Mouse (Mus musculus): ENCODE data around the gene Dock2. TPM values are rescaled to one million over a fixed set of nuclear protein-coding genes. Genes with fewer than 3 reads are reported as not detected.
A peak's percentile ranks its signal among the peaks of the same experiment; 100 is the strongest.

The Dock2 gene
- polyA plus RNA-seq, 1 experiment: 35.9 TPM

GRCm38 (mm10) chr11:34713360-34713759, 70.3 kb downstream of the Dock2 start:
- H3K36me3 ChIP-seq (ENCODE audit: control insufficient read depth, insufficient read depth, low read length): peaks cover 51% of the 10 kb centered on the region
- no peak for DNase-seq (ENCODE audit: low read depth in 1 of 2, low spot score in 2 of 2)
- WGBS: 90% methylated on average over 5 of the region's 5 CpGs

GRCm38 (mm10) chr11:34708278-34708677, 75.4 kb downstream of the Dock2 start:
- Histone ChIP-seq H3K36me3 (ENCODE audit: control insufficient read depth, insufficient read depth, low read length) (peaks cover 55% of the 10 kb centered on the region), H3K4me1 (ENCODE audit: control insufficient read depth, insufficient read depth, insufficient read length) (no peaks in the 10 kb centered on the region)

More at GRCm38 (mm10) chr11:34713360-34713759, 70.3 kb downstream of the Dock2 start:
- H3K4me3 ChIP-seq (ENCODE audit: extremely low read depth, insufficient read depth, insufficient read length): no peak overlapping the region
- no peaks in the 10 kb centered on the region for H3K4me1 ChIP-seq (ENCODE audit: control insufficient read depth, insufficient read depth, insufficient read length)
- no peak overlapping the region for H3K27ac ChIP-seq (ENCODE audit: insufficient read depth, low read length)
- TF ChIP-seq POLR2A (IDR thresholded peaks at IDR 0.05; ENCODE audit: low read depth, low read length) (no peak), CTCF (IDR thresholded peaks at IDR 0.05; ENCODE audit: extremely low read depth, insufficient read depth, insufficient read length, insufficient replicate concordance) (no peak)
- H3K27me3 ChIP-seq (ENCODE audit: control insufficient read depth, insufficient read depth, low read length): no peaks in the 10 kb centered on the region

GRCm38 (mm10) chr11:34707360-34707759, 76.3 kb downstream of the Dock2 start:
- no peak for DNase-seq (ENCODE audit: low read depth in 1 of 2, low spot score in 2 of 2)
- TF ChIP-seq CTCF (IDR thresholded peaks at IDR 0.05; ENCODE audit: extremely low read depth, insufficient read depth, insufficient read length, insufficient replicate concordance) (no peak), POLR2A (IDR thresholded peaks at IDR 0.05; ENCODE audit: low read depth, low read length) (no peak)
- Histone ChIP-seq H3K27ac (ENCODE audit: insufficient read depth, low read length) (no peak overlapping the region), H3K36me3 (ENCODE audit: control insufficient read depth, insufficient read depth, low read length) (peaks cover 55% of the 10 kb centered on the region), H3K4me1 (ENCODE audit: control insufficient read depth, insufficient read depth, insufficient read length) (no peaks in the 10 kb centered on the region), H3K4me3 (ENCODE audit: extremely low read depth, insufficient read depth, insufficient read length) (no peak overlapping the region), H3K27me3 (ENCODE audit: control insufficient read depth, insufficient read depth, low read length) (no peaks in the 10 kb centered on the region)
- WGBS: 69% methylated on average over 5 of the region's 5 CpGs

More at GRCm38 (mm10) chr11:34708278-34708677, 75.4 kb downstream of the Dock2 start:
- 95% methylated on average over 11 of the region's 11 CpGs for WGBS
- TF ChIP-seq CTCF (IDR thresholded peaks at IDR 0.05; ENCODE audit: extremely low read depth, insufficient read depth, insufficient read length, insufficient replicate concordance): no peak
- TF ChIP-seq POLR2A (IDR thresholded peaks at IDR 0.05; ENCODE audit: low read depth, low read length): no peak
- no peak overlapping the region for H3K4me3 ChIP-seq (ENCODE audit: extremely low read depth, insufficient read depth, insufficient read length)
- H3K27ac ChIP-seq (ENCODE audit: insufficient read depth, low read length): no peak overlapping the region
- no peak for DNase-seq (ENCODE audit: low read depth in 1 of 2, low spot score in 2 of 2)
- H3K27me3 ChIP-seq (ENCODE audit: control insufficient read depth, insufficient read depth, low read length): no peaks in the 10 kb centered on the region

GRCm38 (mm10) chr11:34705108-34705446, 78.6 kb downstream of the Dock2 start:
- Histone ChIP-seq H3K36me3 (ENCODE audit: control insufficient read depth, insufficient read depth, low read length) (peaks cover 59% of the 10 kb centered on the region), H3K4me3 (ENCODE audit: extremely low read depth, insufficient read depth, insufficient read length) (no peak overlapping the region), H3K27ac (ENCODE audit: insufficient read depth, low read length) (no peak overlapping the region), H3K27me3 (ENCODE audit: control insufficient read depth, insufficient read depth, low read length) (no peaks in the 10 kb centered on the region), H3K4me1 (ENCODE audit: control insufficient read depth, insufficient read depth, insufficient read length) (no peaks in the 10 kb centered on the region)
- TF ChIP-seq CTCF (IDR thresholded peaks at IDR 0.05; ENCODE audit: extremely low read depth, insufficient read depth, insufficient read length, insufficient replicate concordance) (no peak), POLR2A (IDR thresholded peaks at IDR 0.05; ENCODE audit: low read depth, low read length) (no peak)
- WGBS: 94% methylated on average over 4 of the region's 4 CpGs
- no peak for DNase-seq (ENCODE audit: low read depth in 1 of 2, low spot score in 2 of 2)

GRCm38 (mm10) chr11:34704384-34705107, 79.1 kb downstream of the Dock2 start:
- Histone ChIP-seq H3K4me1 (ENCODE audit: control insufficient read depth, insufficient read depth, insufficient read length) (no peaks in the 10 kb centered on the region), H3K36me3 (ENCODE audit: control insufficient read depth, insufficient read depth, low read length) (peaks cover 53% of the 10 kb centered on the region), H3K27me3 (ENCODE audit: control insufficient read depth, insufficient read depth, low read length) (no peaks in the 10 kb centered on the region), H3K4me3 (ENCODE audit: extremely low read depth, insufficient read depth, insufficient read length) (no peak overlapping the region), H3K27ac (ENCODE audit: insufficient read depth, low read length) (no peak overlapping the region)
- DNase-seq (ENCODE audit: low read depth in 1 of 2, low spot score in 2 of 2): no peak
- no peak for TF ChIP-seq POLR2A (IDR thresholded peaks at IDR 0.05; ENCODE audit: low read depth, low read length)
- TF ChIP-seq CTCF (IDR thresholded peaks at IDR 0.05; ENCODE audit: extremely low read depth, insufficient read depth, insufficient read length, insufficient replicate concordance): no peak
- WGBS: 90% methylated on average over 8 of the region's 8 CpGs

- Histone ChIP-seq H3K4me1 (ENCODE audit: control insufficient read depth, insufficient read depth, insufficient read length) (no peaks in the 10 kb centered on the region), H3K27me3 (ENCODE audit: control insufficient read depth, insufficient read depth, low read length) (no peaks in the 10 kb centered on the region), H3K36me3 (ENCODE audit: control insufficient read depth, insufficient read depth, low read length) (peaks cover 52% of the 10 kb centered on the region), H3K27ac (ENCODE audit: insufficient read depth, low read length) (no peak overlapping the region), H3K4me3 (ENCODE audit: extremely low read depth, insufficient read depth, insufficient read length) (no peak overlapping the region)
- 89% methylated on average over 6 of the region's 6 CpGs for WGBS
- no peak for DNase-seq (ENCODE audit: low read depth in 1 of 2, low spot score in 2 of 2)
- no peak for TF ChIP-seq POLR2A (IDR thresholded peaks at IDR 0.05; ENCODE audit: low read depth, low read length)
- no peak for TF ChIP-seq CTCF (IDR thresholded peaks at IDR 0.05; ENCODE audit: extremely low read depth, insufficient read depth, insufficient read length, insufficient replicate concordance)
These were observed 79.8 kb downstream of the Dock2 start for GRCm38 (mm10) chr11:34703851-34704250.

- Histone ChIP-seq H3K27ac (ENCODE audit: insufficient read depth, low read length) (no peak overlapping the region), H3K27me3 (ENCODE audit: control insufficient read depth, insufficient read depth, low read length) (no peaks in the 10 kb centered on the region), H3K4me1 (ENCODE audit: control insufficient read depth, insufficient read depth, insufficient read length) (no peaks in the 10 kb centered on the region), H3K36me3 (ENCODE audit: control insufficient read depth, insufficient read depth, low read length) (peaks cover 23% of the 10 kb centered on the region), H3K4me3 (ENCODE audit: extremely low read depth, insufficient read depth, insufficient read length) (no peak overlapping the region; the same call in 1 of the 2 replicates)
- TF ChIP-seq CTCF (IDR thresholded peaks at IDR 0.05; ENCODE audit: extremely low read depth, insufficient read depth, insufficient read length, insufficient replicate concordance): no peak
- DNase-seq (ENCODE audit: low read depth in 1 of 2, low spot score in 2 of 2): peak in 1 of 2 experiments; percentile 39
- 52% methylated on average over 8 of the region's 8 CpGs for WGBS
These were observed 101.9 kb downstream of the Dock2 start for GRCm38 (mm10) chr11:34681790-34682189.

Measured in spleen, adult 2 months (tissue).